Mouse (Mus musculus): ENCODE measurements at regions not wholly inside any gene's neighbourhood (a gene's known extent, or its start where the extent isn't known, plus 50 kb on each side); places are given as distances from the start of the nearest gene placed in this dataset.

GRCm38 (mm10) chr12:62881202-62881601 is 1358.3 kb downstream of the Lrfn5 start:
- no peak overlapping the region for H3K4me2 ChIP-seq (ENCODE audit: low read depth, severe bottlenecking)
- no peaks in the 10 kb centered on the region for H3K27me3 ChIP-seq (ENCODE audit: control insufficient read depth, insufficient read depth, low read length)
- H3K9ac ChIP-seq (ENCODE audit: low read length): no peak overlapping the region
- no peak for DNase-seq (ENCODE audit: low spot score)
- H3K4me1 ChIP-seq (ENCODE audit: control insufficient read depth, insufficient read depth, low read length): no peaks in the 10 kb centered on the region
- no peaks in the 10 kb centered on the region for H3K9me3 ChIP-seq (ENCODE audit: control insufficient read depth, low read length)
- ATAC-seq (ENCODE audit: insufficient number of reproducible peaks, low FRiP score, low TSS enrichment, low read depth): no peak
- H3K4me3 ChIP-seq (ENCODE audit: low read depth, low read length): no peak overlapping the region
- H3K36me3 ChIP-seq (ENCODE audit: control insufficient read depth, insufficient read depth, low read length): no peaks in the 10 kb centered on the region
- no peak overlapping the region for H3K27ac ChIP-seq (replicated peaks; ENCODE audit: low read depth, low read length)

- H3K9ac ChIP-seq (ENCODE audit: low read length): no peak overlapping the region
- H3K9me3 ChIP-seq (ENCODE audit: control insufficient read depth, low read length): no peaks in the 10 kb centered on the region
- H3K4me3 ChIP-seq (ENCODE audit: low read depth, low read length): no peak overlapping the region
- DNase-seq (ENCODE audit: low spot score) (peak; percentile 25), ATAC-seq (ENCODE audit: insufficient number of reproducible peaks, low FRiP score, low TSS enrichment, low read depth) (no peak)
- no peak overlapping the region for H3K27ac ChIP-seq (replicated peaks; ENCODE audit: low read depth, low read length)
- no peaks in the 10 kb centered on the region for H3K27me3 ChIP-seq (ENCODE audit: control insufficient read depth, insufficient read depth, low read length)
- no peaks in the 10 kb centered on the region for H3K4me1 ChIP-seq (ENCODE audit: control insufficient read depth, insufficient read depth, low read length)
- H3K36me3 ChIP-seq (ENCODE audit: control insufficient read depth, insufficient read depth, low read length): no peaks in the 10 kb centered on the region
- WGBS: 82% methylated on average over 9 of the region's 9 CpGs
- no peak overlapping the region for H3K4me2 ChIP-seq (ENCODE audit: low read depth, severe bottlenecking)
These were observed 1370.1 kb downstream of the Lrfn5 start for GRCm38 (mm10) chr12:62892851-62893632.
